Mouse (Mus musculus) left cerebral cortex, postnatal 4 days (tissue): ENCODE results near the gene Aurkb. TPM values are rescaled to one million over a fixed set of nuclear protein-coding genes. Genes with fewer than 3 reads are reported as not detected.

ENCODE experiments used
- DNase-seq: peaks from one replicate; pipeline ENCODE4 v3.0.0-alpha.2; 2022
- intact Hi-C: fragments of 180-260 bp; cut with DNase I; formaldehyde crosslinking; loops from one replicate; pipeline ENCODE4 v1.15.1; 2025
- total RNA-seq, 2 experiments: library from RNA; stranded (reverse); gene quantifications; 2 replicates each; pipeline ENCODE4 v1.2.3; 2021

Aurkb gene
- total RNA-seq, 2 experiments from 2014 or later, result 8.2 to 10.0 TPM

- DNase-seq, result peak; percentile 85
- intact Hi-C loops, result no loop called here
Observed at GRCm38 (mm10) chr11:69035849-69036248, 9.6 kb upstream of the Aurkb start.

DNA sequence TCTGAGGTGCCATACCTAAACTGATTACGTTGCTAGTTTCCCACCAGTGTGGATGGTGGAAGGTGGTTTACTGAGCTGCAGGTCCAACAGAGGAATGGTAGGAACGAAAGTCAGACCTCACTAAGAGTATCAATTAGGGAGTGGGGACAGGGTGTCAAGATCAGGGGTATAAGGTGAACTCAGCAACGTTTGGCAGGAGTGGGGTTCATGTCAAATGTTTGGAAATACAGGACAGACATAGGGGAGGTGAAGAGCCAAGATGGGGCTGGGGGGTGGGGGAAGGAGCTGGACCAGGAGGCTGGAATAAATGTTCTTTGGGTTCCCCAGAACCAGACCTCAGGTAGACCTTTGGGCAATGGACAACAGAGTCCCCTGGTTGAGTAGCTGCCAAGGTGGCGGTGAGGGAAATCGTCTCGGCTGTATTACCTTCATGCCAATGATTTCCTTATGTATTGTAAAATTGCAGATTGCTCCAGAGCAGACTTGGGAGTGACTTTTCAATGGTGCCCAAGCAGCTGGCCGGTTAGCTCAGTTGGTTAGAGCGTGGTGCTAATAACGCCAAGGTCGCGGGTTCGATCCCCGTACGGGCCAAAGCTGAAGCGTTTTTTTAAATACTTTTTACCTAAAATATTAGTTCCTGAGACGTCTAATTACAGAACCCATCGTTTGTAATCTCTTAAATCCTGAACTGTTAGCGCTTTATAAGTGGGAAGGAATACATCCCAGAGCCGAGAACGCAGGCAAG is 8.8 kb upstream of the Aurkb start:
- intact Hi-C loops, result no loop called here

DNA sequence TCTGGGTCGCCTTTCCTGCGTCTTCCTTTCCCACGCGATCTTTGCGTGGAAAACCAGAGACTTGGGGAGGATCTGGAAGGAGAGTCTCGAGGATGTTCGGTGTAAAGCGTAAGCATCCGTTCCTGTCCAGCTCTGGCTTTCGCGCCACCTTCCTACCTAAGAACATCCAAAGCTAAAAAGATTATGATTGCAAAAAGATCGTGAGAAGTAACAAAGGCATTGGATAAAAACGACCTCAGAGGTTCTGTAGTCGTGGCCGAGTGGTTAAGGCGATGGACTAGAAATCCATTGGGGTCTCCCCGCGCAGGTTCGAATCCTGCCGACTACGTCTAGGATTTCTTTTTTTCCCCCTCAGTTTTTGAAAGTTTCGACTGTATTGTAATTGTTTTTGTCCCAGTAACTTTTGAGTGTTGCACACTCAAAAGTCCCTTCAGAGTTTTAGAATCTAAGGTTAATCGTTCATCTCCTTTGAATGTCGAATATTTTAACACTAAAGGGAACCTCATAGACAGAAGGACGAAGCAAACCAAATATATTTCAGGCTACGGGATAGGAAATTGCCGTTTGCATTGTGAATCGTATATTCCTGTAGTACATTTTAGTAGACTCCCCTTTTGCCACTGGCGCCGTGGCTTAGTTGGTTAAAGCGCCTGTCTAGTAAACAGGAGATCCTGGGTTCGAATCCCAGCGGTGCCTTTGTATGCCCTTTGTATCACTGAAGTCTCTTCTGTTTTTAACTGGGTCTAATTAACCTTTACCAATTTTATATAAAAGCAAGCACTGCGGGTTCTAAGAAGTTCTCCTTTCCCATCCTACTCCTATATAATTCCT is 8.0 kb upstream of the Aurkb start:
- intact Hi-C loops, result no loop called here
- peak; percentile 75 for DNase-seq

More for the DNA sequence above, 8.8 kb upstream of the Aurkb start:
- peak; percentile 81 for DNase-seq

- DNase-seq, result no peak
- intact Hi-C loops, result no loop called here
Observed at GRCm38 (mm10) chr11:69038173-69038572, 7.3 kb upstream of the Aurkb start.

GRCm38 (mm10) chr11:69046395-69046774 is 938 bp downstream of the Aurkb start:
- no peak for DNase-seq
- intact Hi-C loops, result no loop called here

DNA sequence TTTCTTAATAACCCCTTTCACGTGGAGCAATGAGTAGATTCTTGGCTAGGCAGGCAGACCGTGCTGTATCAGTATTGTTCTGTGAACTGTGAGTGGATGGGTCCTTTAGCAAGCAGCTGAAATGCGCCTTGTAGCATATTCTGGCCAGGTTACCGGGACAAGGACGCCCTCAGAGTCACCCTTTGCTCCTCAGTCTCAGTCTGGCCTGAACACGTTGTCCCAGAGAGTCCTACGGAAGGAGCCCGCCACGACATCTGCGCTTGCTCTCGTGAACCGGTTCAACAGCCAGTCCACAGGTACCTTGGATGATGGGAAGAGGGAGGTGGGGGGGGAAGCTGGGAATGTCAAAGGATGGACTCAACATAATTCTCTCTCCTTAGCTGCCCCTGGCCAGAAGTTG is 2.1 kb downstream of the Aurkb start:
- DNase-seq, result no peak

DNA sequence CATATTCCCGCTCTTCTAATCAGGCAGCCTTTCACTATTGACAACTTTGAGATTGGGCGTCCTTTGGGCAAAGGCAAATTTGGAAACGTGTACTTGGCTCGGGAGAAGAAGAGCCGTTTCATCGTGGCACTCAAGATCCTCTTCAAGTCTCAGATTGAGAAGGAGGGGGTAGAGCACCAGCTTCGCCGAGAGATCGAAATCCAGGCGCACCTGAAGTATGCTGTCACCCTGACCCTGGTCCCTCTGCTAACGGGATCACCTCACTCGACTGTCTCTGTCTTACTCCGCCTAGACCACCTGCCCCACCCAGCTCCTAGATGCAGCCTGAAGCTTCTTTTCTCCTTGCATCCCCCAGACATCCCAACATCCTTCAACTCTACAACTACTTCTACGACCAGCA is 2.7 kb downstream of the Aurkb start:
- DNase-seq, result no peak
- intact Hi-C loops, result no loop called here

More for the DNA sequence above, 2.1 kb downstream of the Aurkb start:
- intact Hi-C loops, result no loop called here

- intact Hi-C loops, result no loop called here
- no peak for DNase-seq
Observed at GRCm38 (mm10) chr11:69050748-69051147, 5.3 kb downstream of the Aurkb start.

DNA sequence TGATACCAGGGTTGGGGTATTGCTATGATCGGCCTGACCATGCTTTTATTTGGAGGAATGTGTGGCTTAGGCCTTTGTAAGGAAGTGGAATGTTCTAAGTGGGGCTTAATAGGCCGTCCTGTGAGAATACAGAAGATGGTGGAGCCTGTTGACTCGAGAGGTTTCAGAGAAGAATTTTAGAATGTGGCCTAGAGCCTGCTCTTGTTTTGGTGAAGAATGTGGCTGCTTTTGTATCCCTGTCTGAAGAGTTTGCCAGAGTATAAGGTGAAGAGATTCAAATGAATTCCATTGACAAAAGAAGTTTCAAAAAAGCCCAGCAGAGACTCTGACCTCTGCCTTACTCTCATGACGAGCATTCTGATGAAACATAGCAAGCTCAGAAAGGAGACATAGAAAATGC is 6.3 kb downstream of the Aurkb start:
- DNase-seq, result no peak
- intact Hi-C loops, result no loop called here

DNA sequence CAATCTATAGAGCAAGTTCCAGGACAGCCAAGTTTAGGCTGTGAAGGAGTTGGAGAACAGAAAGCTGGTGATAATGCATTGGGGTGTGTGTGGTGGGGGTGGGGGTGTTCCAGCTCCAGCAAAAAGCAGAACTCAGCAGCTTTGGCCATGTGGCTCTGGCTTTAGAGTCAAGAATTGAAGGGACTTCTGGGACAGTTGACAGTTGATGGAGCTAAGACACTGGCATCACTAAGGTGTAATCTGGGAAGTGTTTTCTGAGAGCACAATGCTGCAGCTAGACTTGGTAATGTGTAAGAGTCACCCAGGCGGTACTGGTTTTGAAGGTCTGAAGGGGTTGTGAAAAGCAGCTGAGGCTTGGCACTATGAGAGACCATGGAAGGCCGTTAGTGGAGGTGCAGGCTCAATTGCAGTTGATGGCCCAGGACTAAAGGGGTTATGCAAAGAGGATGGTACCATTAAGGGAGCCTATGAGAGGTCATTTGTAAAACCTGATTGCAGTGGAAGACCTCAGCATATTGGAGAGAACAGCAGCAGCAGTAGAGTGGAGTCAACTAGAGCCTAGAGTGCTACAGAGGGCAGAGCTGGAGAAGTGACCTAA is 7.5 kb downstream of the Aurkb start:
- DNase-seq, result no peak
- intact Hi-C loops, result no loop called here

DNA sequence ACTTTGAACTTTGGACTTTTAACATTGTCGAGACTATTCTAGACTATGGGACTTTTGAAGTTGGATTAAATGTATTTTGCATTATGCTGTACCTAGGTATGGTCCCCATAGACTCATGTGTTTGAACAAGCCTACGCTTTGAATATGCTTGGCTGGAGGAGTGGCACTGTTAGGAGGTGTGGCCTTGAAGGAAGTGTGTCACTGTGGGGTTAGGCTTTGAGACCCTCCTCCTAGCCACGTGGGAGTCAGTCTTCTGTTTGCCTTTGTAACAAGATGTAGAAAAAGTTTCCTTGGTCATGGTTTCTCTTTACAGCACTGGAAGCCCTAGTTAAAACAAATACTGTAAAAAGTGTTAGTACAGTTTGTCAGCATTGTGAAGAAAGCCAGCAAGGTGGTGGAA is 8.4 kb downstream of the Aurkb start:
- DNase-seq, result no peak
- intact Hi-C loops, result no loop called here

DNA sequence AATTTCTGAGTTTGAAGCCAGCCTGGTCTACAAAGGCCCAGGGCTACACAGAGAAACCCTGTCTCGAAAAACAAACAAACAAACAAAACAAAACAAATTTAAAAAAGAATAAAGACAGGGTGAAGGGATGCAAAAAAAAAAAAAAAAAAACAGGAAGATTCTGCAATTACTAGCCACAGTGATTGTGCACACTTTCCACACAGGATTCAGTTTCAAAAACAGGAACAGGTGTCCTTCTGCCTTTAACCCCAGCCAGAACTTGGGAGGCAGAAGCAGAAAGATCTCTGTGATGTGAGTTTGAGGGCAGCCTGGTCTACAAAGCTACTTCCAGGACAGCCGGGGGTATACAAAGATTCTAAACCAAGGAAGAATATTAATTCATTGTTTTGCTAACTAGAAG is 12.8 kb downstream of the Aurkb start:
- DNase-seq, result no peak
- intact Hi-C loops, result no loop called here

DNA sequence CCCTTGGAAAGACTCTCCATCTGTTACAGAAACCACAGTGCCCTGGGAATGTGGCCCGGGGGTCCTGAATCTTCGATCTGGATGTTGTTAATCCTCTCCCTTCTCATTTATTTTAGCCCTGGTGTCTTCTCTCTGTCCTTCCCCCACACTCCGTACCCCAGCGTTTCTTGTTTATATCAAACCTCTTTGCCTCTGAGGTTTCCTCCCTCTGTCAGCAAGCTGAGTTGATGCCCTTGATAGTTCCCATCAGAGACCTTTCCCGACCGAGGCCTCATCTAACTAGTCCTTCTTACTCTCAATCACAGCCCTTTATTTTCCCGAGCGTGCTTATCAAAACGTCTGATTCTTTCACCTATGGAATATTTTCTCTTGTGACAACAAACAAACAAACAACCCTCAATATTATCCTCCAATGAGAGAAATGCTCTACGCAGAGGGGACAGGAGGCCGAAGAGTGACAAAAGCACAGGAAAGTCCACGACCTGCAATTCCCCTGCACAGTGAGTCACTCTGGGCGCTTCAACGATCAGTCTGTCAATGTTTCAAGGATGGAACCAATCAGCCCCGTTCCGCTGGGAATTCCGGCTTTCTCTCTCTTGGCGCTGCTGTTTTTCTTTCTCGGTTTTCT is 13.4 kb downstream of the Aurkb start:
- intact Hi-C loops, result no loop called here
- DNase-seq, result no peak

DNA sequence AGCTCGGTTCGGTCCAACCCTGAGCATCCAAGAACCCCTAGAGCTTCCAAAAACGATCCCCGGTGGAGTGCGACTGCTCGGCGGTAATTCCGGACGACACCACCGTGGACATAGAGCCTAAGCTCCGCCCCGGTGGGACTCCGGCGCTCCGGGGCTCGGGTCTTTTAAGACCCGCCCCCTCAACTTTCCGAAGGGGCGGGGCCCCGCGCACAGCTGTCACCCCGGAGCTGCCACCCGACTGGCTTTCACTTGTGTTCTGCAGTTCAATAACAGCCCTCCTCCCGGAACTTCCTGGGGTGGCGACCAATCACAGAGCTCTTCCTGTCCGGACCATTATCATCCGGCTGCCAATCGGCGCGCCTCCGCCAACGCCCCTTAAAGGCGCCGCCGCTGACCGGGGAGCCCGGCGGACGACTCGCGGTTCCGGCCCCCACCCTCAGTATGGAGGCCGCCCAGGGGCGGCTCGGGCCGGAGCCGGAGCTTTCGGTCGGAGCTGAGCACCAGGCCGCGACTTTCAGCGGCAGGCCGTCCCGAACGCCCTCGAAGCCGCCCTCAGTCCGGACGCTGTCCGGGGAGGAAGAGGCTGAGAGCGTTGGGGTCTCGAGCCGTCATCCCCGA is 14.0 kb downstream of the Aurkb start, which contains the start of gene Borcs6:
Borcs6 (plus strand) TSS at position 361 of the 618 bp plus-strand sequence.
- peak; percentile 97 for DNase-seq
- intact Hi-C loops, result no loop called here

DNA sequence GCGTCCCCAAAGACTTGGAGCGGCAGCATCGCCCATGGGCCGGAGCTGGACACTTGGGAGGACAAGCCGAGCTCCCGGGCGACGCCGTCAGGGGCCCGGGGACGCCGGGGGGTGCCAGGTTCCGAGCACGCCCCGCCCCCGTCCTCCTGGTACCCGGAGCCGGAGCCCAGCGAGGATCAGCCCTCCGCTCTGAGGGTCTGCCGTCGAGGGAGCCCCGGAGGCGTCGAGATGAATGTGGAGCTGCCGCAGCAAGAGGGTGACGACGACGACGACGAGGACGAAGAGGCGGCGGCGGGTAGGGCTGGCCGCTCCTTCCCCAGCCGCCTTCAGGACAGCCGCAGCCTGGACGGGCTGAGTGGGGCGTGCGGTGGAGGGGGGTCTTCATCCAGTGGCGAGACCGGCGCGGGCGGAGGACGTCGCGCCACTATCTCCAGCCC is 14.5 kb downstream of the Aurkb start:
- intact Hi-C loops, result no loop called here
- peak; percentile 54 for DNase-seq

- intact Hi-C loops, result no loop called here
- DNase-seq, result no peak
Observed at GRCm38 (mm10) chr11:69060448-69061254, 15.2 kb downstream of the Aurkb start.

DNA sequence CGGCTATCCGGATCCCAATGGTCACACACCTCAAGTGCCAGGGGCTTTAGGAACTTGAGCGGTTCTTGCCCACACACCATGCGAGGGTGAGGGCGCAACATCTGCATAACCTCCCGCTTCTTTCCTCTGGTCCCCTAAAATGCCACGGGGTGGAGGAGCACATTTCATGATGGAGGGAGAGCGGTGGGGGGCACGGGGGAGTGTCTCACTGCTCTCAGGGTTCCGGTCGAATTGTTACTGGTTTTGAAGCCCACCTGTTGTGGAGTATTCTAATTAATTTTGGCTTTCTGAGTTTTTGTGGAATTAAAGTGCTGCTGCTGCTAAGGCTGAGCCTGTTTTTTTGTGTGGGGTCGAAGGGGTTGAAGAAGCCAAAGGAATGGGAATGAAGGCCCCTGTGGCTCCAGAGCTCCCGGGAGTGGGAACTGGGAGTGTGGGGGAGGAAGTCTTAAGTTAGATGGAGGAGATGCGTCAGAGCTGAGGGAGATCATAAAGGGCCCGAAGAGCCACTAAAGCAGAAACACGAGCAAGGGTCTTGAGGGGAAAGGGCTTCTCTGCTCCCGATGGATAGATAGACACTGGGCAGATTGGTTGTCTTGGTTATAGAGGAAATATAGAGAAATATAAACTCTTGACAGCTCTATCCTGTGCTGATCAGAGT is 15.9 kb downstream of the Aurkb start:
- DNase-seq, result no peak
- intact Hi-C loops, result no loop called here

- DNase-seq, result peak; percentile 73
Observed at GRCm38 (mm10) chr11:69062194-69062760, 16.8 kb downstream of the Aurkb start.

GRCm38 (mm10) chr11:69062761-69063224 is 17.3 kb downstream of the Aurkb start:
- DNase-seq, result peak; percentile 93
- intact Hi-C loops, result loop anchor here (2.0 kb wide), 2 partner anchors 22 to 60 kb away; partner anchors contain the start of gene 9130213A22Rik

More at GRCm38 (mm10) chr11:69062194-69062760, 16.8 kb downstream of the Aurkb start:
- intact Hi-C loops, result loop anchor here (2.0 kb wide), 2 partner anchors 21 to 61 kb away; partner anchors contain the start of gene 9130213A22Rik
